Mouse (Mus musculus) forebrain, embryonic 15.5 days (tissue): ENCODE data around the gene Fbxw7. TPM values are rescaled to one million over a fixed set of nuclear protein-coding genes. Genes with fewer than 3 reads are reported as not detected.

Experiments used
- ATAC-seq: fragments of 200-750 bp; cut with Nextera tagmentation; replicated peaks from 2 replicates; pipeline ENCODE4 v1.8.0; 2017; ENCODE audit warnings: mild to moderate bottlenecking, moderate TSS enrichment, moderate library complexity
- H3K27ac ChIP-seq: fragments of 300-500 bp; sonication (generic); replicated peaks from 2 replicates; pipeline ENCODE4 v1.5.1; 2015; ENCODE audit warnings: mild to moderate bottlenecking, inconsistent platforms
- H3K27me3 ChIP-seq: fragments of 300-500 bp; sonication (generic); 2 replicates; pipeline ENCODE4 v1.6.1; 2015; ENCODE audit warnings: inconsistent platforms
- H3K36me3 ChIP-seq: fragments of 300-500 bp; sonication (generic); 2 replicates; pipeline ENCODE4 v1.6.1; 2015; ENCODE audit warnings: mild to moderate bottlenecking, inconsistent platforms
- H3K4me1 ChIP-seq: fragments of 300-500 bp; sonication (generic); 2 replicates; pipeline ENCODE4 v1.6.1; 2015; ENCODE audit warnings: inconsistent platforms
- H3K4me2 ChIP-seq: fragments of 300-500 bp; sonication (generic); replicated peaks from 2 replicates; pipeline ENCODE4 v1.6.1; 2015; ENCODE audit warnings: mild to moderate bottlenecking, inconsistent platforms
- H3K4me3 ChIP-seq: fragments of 300-500 bp; sonication (generic); 2 replicates; pipeline ENCODE4 v1.5.1; 2015; ENCODE audit warnings: mild to moderate bottlenecking, inconsistent platforms
- H3K9ac ChIP-seq: fragments of 300-500 bp; sonication (generic); replicated peaks from 2 replicates; pipeline ENCODE4 v1.6.1; 2015; ENCODE audit warnings: mild to moderate bottlenecking, inconsistent platforms
- H3K9me3 ChIP-seq: fragments of 300-500 bp; sonication (generic); 2 replicates; pipeline ENCODE4 v1.6.1; 2016; ENCODE audit warnings: inconsistent platforms
- WGBS: fragments of 180-500 bp; shearing (Covaris S2); methylation state at CpG from one replicate; pipeline ENCODE4 v1.1.7; 2015; ENCODE audit warnings: mixed read lengths; 5-methylcytosine and 5-hydroxymethylcytosine counted together
- polyA plus RNA-seq: library from polyadenylated mRNA; unstranded; fragments of >200 nt; fragmentation: Nextera tagmentation; extraction: Ambion mirVana; gene quantifications from 2 replicates; pipeline ENCODE4 v1.2.1, GENCODE M21; 2015

Gene Fbxw7
- polyA plus RNA-seq, 1 experiment from 2014 or later = 37.6 TPM

- no peaks in the 10 kb centered on the region for H3K9me3 ChIP-seq
- H3K4me1 ChIP-seq = peaks cover 17% of the 10 kb centered on the region
- WGBS = 48% methylated on average over 5 of the region's 5 CpGs
- no peak for ATAC-seq
- no peaks in the 10 kb centered on the region for H3K36me3 ChIP-seq
- no peaks in the 10 kb centered on the region for H3K27me3 ChIP-seq
- H3K4me2 ChIP-seq = no peak overlapping the region
- H3K9ac ChIP-seq = no peak overlapping the region
- no peak overlapping the region for H3K4me3 ChIP-seq
- peak overlapping the region; percentile 39; the same call in 1 of the 2 replicates for H3K27ac ChIP-seq
Observed at GRCm38 (mm10) chr3:84936956-84937355, 121.9 kb downstream of the Fbxw7 start.

GRCm38 (mm10) chr3:84937360-84938355 is 122.6 kb downstream of the Fbxw7 start:
- Histone ChIP-seq H3K4me2 (peak overlapping the region; percentile 19; the same call in 1 of the 2 replicates), H3K27ac (peak overlapping the region; percentile 84), H3K4me3 (no peak overlapping the region), H3K9me3 (no peaks in the 10 kb centered on the region), H3K4me1 (peaks cover 17% of the 10 kb centered on the region), H3K36me3 (no peaks in the 10 kb centered on the region), H3K9ac (no peak overlapping the region), H3K27me3 (no peaks in the 10 kb centered on the region)
- ATAC-seq = peak; percentile 96
- WGBS = 16% methylated on average over 12 of the region's 12 CpGs

GRCm38 (mm10) chr3:84944933-84945332 is 129.9 kb downstream of the Fbxw7 start:
- Histone ChIP-seq H3K4me3 (no peak overlapping the region), H3K4me1 (no peaks in the 10 kb centered on the region), H3K4me2 (no peak overlapping the region), H3K27ac (no peak overlapping the region), H3K36me3 (no peaks in the 10 kb centered on the region), H3K27me3 (no peaks in the 10 kb centered on the region), H3K9me3 (no peaks in the 10 kb centered on the region), H3K9ac (no peak overlapping the region)
- ATAC-seq = no peak
- WGBS = 93% methylated on average over 3 of the region's 3 CpGs

- Histone ChIP-seq H3K27me3 (no peaks in the 10 kb centered on the region), H3K4me2 (no peak overlapping the region), H3K4me1 (no peaks in the 10 kb centered on the region; the same call in 1 of the 2 replicates), H3K36me3 (no peaks in the 10 kb centered on the region), H3K4me3 (no peak overlapping the region), H3K9ac (no peak overlapping the region), H3K27ac (no peak overlapping the region), H3K9me3 (no peaks in the 10 kb centered on the region)
- no peak for ATAC-seq
- WGBS = 95% methylated on average over 1 of the region's 1 CpGs
Observed at GRCm38 (mm10) chr3:84946381-84946780, 131.3 kb downstream of the Fbxw7 start.

- 78% methylated on average over 4 of the region's 4 CpGs for WGBS
- H3K27me3 ChIP-seq = no peaks in the 10 kb centered on the region
- no peak overlapping the region for H3K27ac ChIP-seq
- H3K9ac ChIP-seq = no peak overlapping the region
- H3K4me1 ChIP-seq = peaks cover 11% of the 10 kb centered on the region
- no peak for ATAC-seq
- H3K36me3 ChIP-seq = no peaks in the 10 kb centered on the region
- no peaks in the 10 kb centered on the region for H3K9me3 ChIP-seq
- H3K4me2 ChIP-seq = no peak overlapping the region
- H3K4me3 ChIP-seq = no peak overlapping the region
Observed at GRCm38 (mm10) chr3:84949387-84949786, 134.3 kb downstream of the Fbxw7 start.

- WGBS = 3% methylated on average over 2 of the region's 2 CpGs
- peak overlapping the region; percentile 65 for H3K4me3 ChIP-seq
- peak overlapping the region; percentile 92 for H3K27ac ChIP-seq
- peaks cover 21% of the 10 kb centered on the region for H3K4me1 ChIP-seq
- H3K9me3 ChIP-seq = no peaks in the 10 kb centered on the region
- ATAC-seq = peak; percentile 68
- H3K4me2 ChIP-seq = peak overlapping the region; percentile 61
- H3K36me3 ChIP-seq = no peaks in the 10 kb centered on the region
- no peaks in the 10 kb centered on the region for H3K27me3 ChIP-seq
- H3K9ac ChIP-seq = peak overlapping the region; percentile 79
Observed at GRCm38 (mm10) chr3:84951698-84952097, 136.6 kb downstream of the Fbxw7 start.

GRCm38 (mm10) chr3:84952135-84952534 is 137.1 kb downstream of the Fbxw7 start:
- 5% methylated on average over 13 of the region's 13 CpGs for WGBS
- Histone ChIP-seq H3K27ac (peak overlapping the region; percentile 92), H3K9ac (peak overlapping the region; percentile 79), H3K4me1 (peaks cover 21% of the 10 kb centered on the region), H3K4me2 (peak overlapping the region; percentile 61), H3K36me3 (no peaks in the 10 kb centered on the region), H3K9me3 (no peaks in the 10 kb centered on the region), H3K27me3 (no peaks in the 10 kb centered on the region), H3K4me3 (peak overlapping the region; percentile 65)
- ATAC-seq = peak; percentile 94

GRCm38 (mm10) chr3:84952585-84953187 is 137.6 kb downstream of the Fbxw7 start:
- Histone ChIP-seq H3K9me3 (no peaks in the 10 kb centered on the region), H3K4me2 (peak overlapping the region; percentile 61), H3K4me3 (peak overlapping the region; percentile 65), H3K27ac (peak overlapping the region; percentile 92), H3K27me3 (no peaks in the 10 kb centered on the region), H3K36me3 (no peaks in the 10 kb centered on the region), H3K4me1 (peaks cover 21% of the 10 kb centered on the region), H3K9ac (peak overlapping the region; percentile 79)
- WGBS = 24% methylated on average over 7 of the region's 7 CpGs
- ATAC-seq = peak; percentile 20; the same call in 1 of the 2 replicates

- no peak for ATAC-seq
- WGBS = 18% methylated on average over 8 of the region's 8 CpGs
- Histone ChIP-seq H3K4me1 (peaks cover 21% of the 10 kb centered on the region), H3K4me2 (peak overlapping the region; percentile 35), H3K9me3 (no peaks in the 10 kb centered on the region), H3K27me3 (no peaks in the 10 kb centered on the region), H3K9ac (no peak overlapping the region), H3K27ac (no peak overlapping the region), H3K36me3 (no peaks in the 10 kb centered on the region), H3K4me3 (peak overlapping the region; percentile 25)
Observed at GRCm38 (mm10) chr3:84955011-84955775, 140.1 kb downstream of the Fbxw7 start.

- H3K27me3 ChIP-seq = no peaks in the 10 kb centered on the region
- no peak for ATAC-seq
- WGBS = 14% methylated on average over 4 of the region's 4 CpGs
- peak overlapping the region; percentile 8; the same call in 1 of the 2 replicates for H3K4me2 ChIP-seq
- H3K4me1 ChIP-seq = peaks cover 21% of the 10 kb centered on the region
- H3K36me3 ChIP-seq = peaks cover under 1% of the 10 kb centered on the region; the same call in 1 of the 2 replicates
- H3K9me3 ChIP-seq = no peaks in the 10 kb centered on the region
- no peak overlapping the region for H3K9ac ChIP-seq
- H3K27ac ChIP-seq = no peak overlapping the region
- no peak overlapping the region for H3K4me3 ChIP-seq
Observed at GRCm38 (mm10) chr3:84955857-84956256, 140.8 kb downstream of the Fbxw7 start.

GRCm38 (mm10) chr3:84965156-84965555 is 150.1 kb downstream of the Fbxw7 start:
- no peaks in the 10 kb centered on the region for H3K27me3 ChIP-seq
- H3K4me1 ChIP-seq = no peaks in the 10 kb centered on the region
- 87% methylated on average over 5 of the region's 5 CpGs for WGBS
- H3K4me3 ChIP-seq = no peak overlapping the region
- H3K36me3 ChIP-seq = peaks cover 20% of the 10 kb centered on the region
- no peak overlapping the region for H3K9ac ChIP-seq
- no peaks in the 10 kb centered on the region for H3K9me3 ChIP-seq
- H3K27ac ChIP-seq = no peak overlapping the region
- no peak for ATAC-seq
- H3K4me2 ChIP-seq = no peak overlapping the region
